Mouse (Mus musculus) WW6 (cell line): ENCODE data around the gene Opn3.

ENCODE experiments used
- DNase-seq: peaks from one replicate; pipeline ENCODE4 v3.0.0-alpha.2; 2013; ENCODE audit warnings: low read depth, low spot score

Gene Opn3

GRCm38 (mm10) chr1:175648615-175649014, 44.0 kb downstream of the Opn3 start:
- no peak for DNase-seq

DNA sequence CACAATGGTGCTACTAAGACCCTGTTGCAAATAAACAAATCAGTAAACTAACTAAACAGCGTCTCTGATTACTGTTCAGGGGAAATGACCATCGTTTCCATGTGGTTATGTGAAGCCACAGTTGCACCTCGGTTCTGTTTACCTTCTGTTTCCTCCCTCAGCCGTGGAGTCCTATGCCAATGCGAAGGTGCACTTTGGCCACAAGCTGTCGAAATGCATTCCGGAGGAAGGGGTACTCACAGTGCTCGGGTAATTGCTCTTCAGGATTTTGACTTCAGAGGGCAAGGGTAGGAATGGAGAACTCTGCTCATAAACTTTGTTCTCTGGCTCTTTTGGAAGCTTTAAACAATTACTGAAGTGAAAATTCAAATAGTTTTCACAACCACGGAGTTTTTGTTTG, 45.6 kb downstream of the Opn3 start:
- no peak for DNase-seq

GRCm38 (mm10) chr1:175643496-175644265, 48.9 kb downstream of the Opn3 start:
- DNase-seq: no peak

GRCm38 (mm10) chr1:175640435-175641150, 52.0 kb downstream of the Opn3 start:
- DNase-seq: no peak

DNA sequence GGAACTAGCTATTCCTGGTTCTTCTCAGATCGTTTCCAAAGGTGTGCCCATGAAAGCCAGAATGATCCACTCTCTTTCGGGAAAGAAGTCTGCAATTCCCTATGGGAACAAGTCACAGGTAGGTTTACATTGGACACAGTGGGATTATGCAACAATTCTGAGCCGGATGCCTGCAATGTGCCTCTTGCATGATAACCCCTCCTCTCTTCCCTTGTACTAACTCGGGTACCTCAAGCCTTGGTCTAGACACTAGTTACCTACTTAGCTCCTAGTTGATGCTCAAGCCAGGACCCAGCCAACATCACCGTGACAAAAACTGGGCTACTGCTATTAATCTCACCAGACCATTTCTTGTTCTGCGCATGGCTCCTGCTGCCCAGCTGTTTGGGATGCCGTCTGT, 53.5 kb downstream of the Opn3 start:
- DNase-seq: no peak

- DNase-seq: no peak
Observed at GRCm38 (mm10) chr1:175637677-175638076, 54.9 kb downstream of the Opn3 start.

GRCm38 (mm10) chr1:175632470-175632869, 60.1 kb downstream of the Opn3 start:
- no peak for DNase-seq

GRCm38 (mm10) chr1:175631721-175632221, 60.8 kb downstream of the Opn3 start:
- no peak for DNase-seq

- DNase-seq: no peak
Observed at GRCm38 (mm10) chr1:175631080-175631479, 61.5 kb downstream of the Opn3 start.

- no peak for DNase-seq
Observed at GRCm38 (mm10) chr1:175630345-175630744, 62.2 kb downstream of the Opn3 start.

- no peak for DNase-seq
Observed at GRCm38 (mm10) chr1:175629248-175629647, 63.3 kb downstream of the Opn3 start.

- DNase-seq: no peak
Observed at GRCm38 (mm10) chr1:175625990-175626692, 66.4 kb downstream of the Opn3 start.

- DNase-seq: peak; percentile 87
Observed at GRCm38 (mm10) chr1:175625257-175625879, 67.2 kb downstream of the Opn3 start, which contains the start of gene Fh1. Gene Fh1, minus strand, starts transcription at chr1:175625635.

DNA sequence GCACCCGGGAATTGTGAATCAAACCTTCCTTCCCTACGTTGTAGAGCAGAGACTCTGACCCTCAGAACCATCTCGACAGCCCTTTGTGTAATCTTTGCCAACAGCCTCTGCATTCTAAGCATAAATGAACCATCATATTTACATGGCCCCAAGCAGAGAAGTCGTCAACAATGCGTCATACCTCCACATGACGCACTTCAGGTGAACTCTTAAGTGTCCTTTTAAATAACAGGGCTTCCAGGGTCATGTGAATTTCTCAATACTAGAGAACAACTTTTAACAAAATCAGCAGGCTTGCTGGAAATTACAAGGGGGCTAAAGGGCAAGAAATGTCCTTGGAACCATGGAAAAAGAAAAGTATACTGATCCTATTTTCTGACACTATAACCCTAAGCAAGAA, 68.9 kb downstream of the Opn3 start:
- no peak for DNase-seq

DNA sequence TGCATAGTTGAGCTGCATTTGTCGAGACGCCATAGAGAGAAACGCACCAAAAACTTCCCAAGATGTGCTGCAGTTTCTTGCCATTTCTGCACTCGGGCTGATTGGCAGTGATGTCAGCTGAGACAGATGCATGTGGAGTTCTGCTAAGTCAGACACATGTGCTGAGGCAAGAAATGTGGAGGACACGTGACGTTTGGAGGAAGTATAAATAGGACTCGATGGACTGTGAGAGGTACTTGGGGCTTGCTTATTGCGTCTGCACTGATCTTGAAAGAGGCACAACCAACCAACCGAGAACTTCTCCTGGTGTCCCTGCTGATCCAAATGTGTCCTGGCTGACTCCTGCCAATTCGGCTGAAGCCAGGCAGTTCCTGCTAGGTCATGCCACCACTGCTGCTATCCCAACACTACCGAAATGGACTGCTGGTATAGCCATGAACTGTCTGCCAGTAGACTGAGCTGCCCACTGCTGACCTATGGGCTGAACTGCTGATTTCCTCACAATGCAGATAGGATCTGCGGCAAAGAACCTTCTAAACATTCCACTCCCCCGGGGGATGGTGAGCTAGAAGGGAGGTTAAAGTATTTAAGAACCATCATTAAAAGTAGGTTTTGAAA, 72.7 kb downstream of the Opn3 start, which contains the start of gene Kmo:
Kmo (plus strand) TSS at position 568 of the 618 bp plus-strand sequence.
- DNase-seq: no peak

- DNase-seq: no peak
Observed at GRCm38 (mm10) chr1:175614992-175615391, 77.6 kb downstream of the Opn3 start.
